Mouse (Mus musculus) frontal cortex, postnatal 36 days (tissue): ENCODE measurements around the gene Il21r.

Source experiments
- DNase-seq, 2 experiments: peaks; one replicate each; pipeline ENCODE4 v3.0.0; 2022; ENCODE audit warnings: low spot score in 2 of 2

Gene Il21r

GRCm38 (mm10) chr7:125601280-125601670, 2.0 kb upstream of the Il21r start:
- DNase-seq: no peak

GRCm38 (mm10) chr7:125601821-125602448, 1.3 kb upstream of the Il21r start:
- DNase-seq: no peak

- DNase-seq: no peak
Observed at GRCm38 (mm10) chr7:125604362-125605319, 1.4 kb downstream of the Il21r start.

GRCm38 (mm10) chr7:125605725-125606139, 2.5 kb downstream of the Il21r start:
- DNase-seq: no peak

- DNase-seq: no peak
Observed at GRCm38 (mm10) chr7:125606265-125607164, 3.3 kb downstream of the Il21r start.

GRCm38 (mm10) chr7:125607384-125608182, 4.4 kb downstream of the Il21r start:
- DNase-seq: no peak

GRCm38 (mm10) chr7:125608183-125608688, 5.0 kb downstream of the Il21r start:
- no peak for DNase-seq

GRCm38 (mm10) chr7:125613579-125613978, 10.3 kb downstream of the Il21r start:
- no peak for DNase-seq

GRCm38 (mm10) chr7:125615453-125615852, 12.2 kb downstream of the Il21r start:
- DNase-seq: no peak

- DNase-seq: no peak
Observed at GRCm38 (mm10) chr7:125618016-125618415, 14.8 kb downstream of the Il21r start.

- DNase-seq: no peak
Observed at GRCm38 (mm10) chr7:125620077-125620476, 16.8 kb downstream of the Il21r start.

- DNase-seq: no peak
Observed at GRCm38 (mm10) chr7:125622741-125623685, 19.8 kb downstream of the Il21r start.

- no peak for DNase-seq
Observed at GRCm38 (mm10) chr7:125625219-125625618, 22.0 kb downstream of the Il21r start.

- DNase-seq: no peak
Observed at GRCm38 (mm10) chr7:125625829-125626228, 22.6 kb downstream of the Il21r start.

GRCm38 (mm10) chr7:125630317-125630716, 27.1 kb downstream of the Il21r start:
- DNase-seq: no peak

- DNase-seq: no peak
Observed at GRCm38 (mm10) chr7:125630989-125631388, 27.8 kb downstream of the Il21r start.

GRCm38 (mm10) chr7:125637220-125638140, 34.3 kb downstream of the Il21r start:
- DNase-seq: no peak

GRCm38 (mm10) chr7:125638376-125638775, 35.1 kb downstream of the Il21r start:
- DNase-seq: no peak
